Mouse (Mus musculus): ENCODE results near the gene Vmn2r47. TPM values are rescaled to one million over a fixed set of nuclear protein-coding genes. Genes with fewer than 3 reads are reported as not detected.
"Not testable (repeated sequence)": the region's sequence is repeated elsewhere in the genome, so short reads cannot be mapped to it uniquely, and the experiment has no call there.

Vmn2r47 gene
- not detected for total RNA-seq (2021)
- long read RNA-seq, experiment 1: 0 reads
- long read RNA-seq, experiment 2: 0 reads

GRCm38 (mm10) chr7:9841225-9841624, at the start of gene Vmn2r47:
Vmn2r47 (minus strand) TSS chr7:9841325.
- not testable (repeated sequence) for DNase-seq (ENCODE audit: low spot score in 2 of 2)

DNA sequence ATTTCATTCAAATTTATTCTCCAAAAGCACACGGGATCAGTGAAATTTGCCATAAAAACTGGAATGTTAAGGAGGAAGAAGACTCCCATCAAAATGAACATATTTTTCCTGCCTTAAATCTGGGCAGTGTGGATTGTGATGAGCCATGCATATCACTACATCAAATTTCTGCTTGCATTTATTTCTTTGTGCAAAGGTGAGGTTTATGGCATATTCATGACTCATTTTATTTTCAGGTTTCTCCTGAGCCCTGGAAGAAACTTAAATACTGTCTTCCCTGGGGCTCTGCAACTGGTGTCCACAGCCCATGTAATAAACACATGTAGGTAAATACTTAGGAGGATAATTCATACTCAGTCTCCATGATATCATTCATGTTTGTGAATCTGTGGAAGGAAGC, 70.7 kb downstream of the Vmn2r47 start, which contains the start of gene Vmn2r46:
Gene Vmn2r46, minus strand, starts transcription at position 101 of the 400 bp plus-strand sequence.
- DNase-seq (ENCODE audit: low spot score in 2 of 2): not testable (repeated sequence)

Other genes starting within 250 kb of the Vmn2r47 start
- gene Vmn2r46, start 70.8 kb downstream of the Vmn2r47 start, total RNA-seq (2021): not detected
- not detected for gene Vmn2r48, start 112.3 kb upstream of the Vmn2r47 start, total RNA-seq (2021)
- gene Vmn2r49, start 150.9 kb upstream of the Vmn2r47 start, total RNA-seq (2021): not detected
- gene Vmn2r50, start 212.0 kb upstream of the Vmn2r47 start, total RNA-seq (2021): not detected